ENCODE assay signal across 12 mouse cellular contexts in genomic region chr7:48897539-48898163, GRCm38 (mm10). TPM values are rescaled to one million over a fixed set of nuclear protein-coding genes. Genes with fewer than 3 reads are reported as not detected.
DNase-seq lines count a peak whose midpoint lies in the region; ATAC-seq and TF ChIP-seq lines count a peak whose summit lies in the region.
"Had no signal": no experiment of that assay in that cellular context is flagged by ENCODE, and none has a peak within 500 bp of the region (broad histone marks: within the 10 kb centered on the region; RNA-seq: fewer than 3 reads in every experiment).

No protein-coding gene starts in this region.

- DNase-seq in kidney, adult 11 months = no peak
- no peak for DNase-seq in left cerebral cortex, postnatal 10 days (ENCODE audit: extremely low spot score in 1 of 2, low spot score in 2 of 2)
- no peak for DNase-seq in ovary, adult 18-20 months (ENCODE audit: low spot score)
- DNase-seq: cerebellum, adult 8-10 months; thymus, postnatal 4 days had no signal

- H3K9ac ChIP-seq in kidney, embryonic 16.5 days (replicated peaks; ENCODE audit: low read length) = peak overlapping the region; percentile 36
- no peak overlapping the region for H3K9ac ChIP-seq in embryonic facial prominence, embryonic 13.5 days
- H3K9ac ChIP-seq in hindbrain, embryonic 13.5 days = peak overlapping the region; percentile 13; the same call in 1 of the 2 replicates
- no peak overlapping the region for H3K9ac ChIP-seq in midbrain, embryonic 16.5 days (ENCODE audit: low read depth, low read length)
- H3K9ac ChIP-seq in intestine, postnatal 0 days (ENCODE audit: low read depth, low read length) = no peak overlapping the region

- ATAC-seq in kidney, embryonic 16.5 days (ENCODE audit: low FRiP score, low TSS enrichment) = peak; percentile 46; the same call in 1 of the 2 replicates
- no peak for ATAC-seq in embryonic facial prominence, embryonic 13.5 days (ENCODE audit: insufficient number of reproducible peaks, insufficient read depth, low FRiP score, low TSS enrichment, low read depth)
- ATAC-seq in hindbrain, embryonic 13.5 days (ENCODE audit: low FRiP score) = no peak
- ATAC-seq in midbrain, embryonic 16.5 days = no peak
- no peak for ATAC-seq in intestine, postnatal 0 days
- ATAC-seq: lung, postnatal 0 days had no signal

- WGBS in kidney, embryonic 16.5 days = 28% methylated on average over 24 of the region's 24 CpGs
- 43% methylated on average over 24 of the region's 24 CpGs for WGBS in embryonic facial prominence, embryonic 13.5 days
- 32% methylated on average over 24 of the region's 24 CpGs for WGBS in hindbrain, embryonic 13.5 days
- 21% methylated on average over 24 of the region's 24 CpGs for WGBS in midbrain, embryonic 16.5 days
- WGBS in intestine, postnatal 0 days = 75% methylated on average over 24 of the region's 24 CpGs

- intact Hi-C loops in left cerebral cortex, postnatal 10 days (cut with DNase I) = no loop called here

- TF ChIP-seq CTCF in intestine, postnatal 0 days (IDR thresholded peaks at IDR 0.05; ENCODE audit: low read depth) = no peak

- H3K4me3 ChIP-seq in kidney, embryonic 16.5 days (ENCODE audit: low read length) = no peak overlapping the region
- H3K4me3 ChIP-seq in embryonic facial prominence, embryonic 13.5 days = no peak overlapping the region
- H3K4me3 ChIP-seq in hindbrain, embryonic 13.5 days = no peak overlapping the region
- no peak overlapping the region for H3K4me3 ChIP-seq in midbrain, embryonic 16.5 days (ENCODE audit: low read depth, low read length)
- H3K4me3 ChIP-seq in intestine, postnatal 0 days (ENCODE audit: low read depth, low read length) = no peak overlapping the region

- H3K27ac ChIP-seq in kidney, embryonic 16.5 days (ENCODE audit: low read length) = peak overlapping the region; percentile 54
- H3K27ac ChIP-seq in embryonic facial prominence, embryonic 13.5 days = no peak overlapping the region
- peak overlapping the region; percentile 48; the same call in 1 of the 2 replicates for H3K27ac ChIP-seq in hindbrain, embryonic 13.5 days
- H3K27ac ChIP-seq in midbrain, embryonic 16.5 days (ENCODE audit: low read length) = no peak overlapping the region
- H3K27ac ChIP-seq in intestine, postnatal 0 days (ENCODE audit: low read depth, low read length) = no peak overlapping the region

- H3K27me3 ChIP-seq in kidney, embryonic 16.5 days (ENCODE audit: insufficient read depth, low read length) = 0 out of 2 replicates have a peak, but pooled peaks cover 5% of the 10 kb centered on the region
- H3K27me3 ChIP-seq in embryonic facial prominence, embryonic 13.5 days = peaks cover 32% of the 10 kb centered on the region
- peaks cover 29% of the 10 kb centered on the region for H3K27me3 ChIP-seq in hindbrain, embryonic 13.5 days
- H3K27me3 ChIP-seq in midbrain, embryonic 16.5 days (ENCODE audit: control insufficient read depth, insufficient read depth, low read depth, low read length) = 0 out of 2 replicates have a peak, but pooled peaks cover 3% of the 10 kb centered on the region
- H3K27me3 ChIP-seq in intestine, postnatal 0 days (replicated peaks; ENCODE audit: control insufficient read depth, insufficient read depth, low read length) = no peaks in the 10 kb centered on the region

- no peaks in the 10 kb centered on the region for H3K36me3 ChIP-seq in kidney, embryonic 16.5 days (ENCODE audit: insufficient read depth, low read length)
- no peaks in the 10 kb centered on the region for H3K36me3 ChIP-seq in embryonic facial prominence, embryonic 13.5 days
- H3K36me3 ChIP-seq in hindbrain, embryonic 13.5 days = no peaks in the 10 kb centered on the region
- no peaks in the 10 kb centered on the region for H3K36me3 ChIP-seq in midbrain, embryonic 16.5 days (ENCODE audit: control insufficient read depth, insufficient read depth, low read length)
- no peaks in the 10 kb centered on the region for H3K36me3 ChIP-seq in intestine, postnatal 0 days (ENCODE audit: control insufficient read depth, insufficient read depth)

- peak overlapping the region; percentile 39 for H3K4me2 ChIP-seq in kidney, embryonic 16.5 days (replicated peaks; ENCODE audit: low read depth, low read length)
- H3K4me2 ChIP-seq in embryonic facial prominence, embryonic 13.5 days = peak overlapping the region; percentile 27; the same call in 1 of the 2 replicates
- 0 out of 2 replicates have a peak overlapping the region, but pooled peaks have one; percentile 9 for H3K4me2 ChIP-seq in hindbrain, embryonic 13.5 days
- peak overlapping the region; percentile 7; the same call in 1 of the 2 replicates for H3K4me2 ChIP-seq in midbrain, embryonic 16.5 days (ENCODE audit: low read length)
- H3K4me2 ChIP-seq in intestine, postnatal 0 days (replicated peaks; ENCODE audit: low read depth) = no peak overlapping the region

- peaks cover 19% of the 10 kb centered on the region for H3K4me1 ChIP-seq in kidney, embryonic 16.5 days (ENCODE audit: insufficient read depth, low read length)
- H3K4me1 ChIP-seq in embryonic facial prominence, embryonic 13.5 days = peaks cover 16% of the 10 kb centered on the region
- H3K4me1 ChIP-seq in hindbrain, embryonic 13.5 days (replicated peaks) = peaks cover 37% of the 10 kb centered on the region
- peaks cover 11% of the 10 kb centered on the region for H3K4me1 ChIP-seq in midbrain, embryonic 16.5 days (ENCODE audit: control insufficient read depth, insufficient read depth, low read length)
- H3K4me1 ChIP-seq in intestine, postnatal 0 days (replicated peaks; ENCODE audit: control insufficient read depth, insufficient read depth, low read length) = no peaks in the 10 kb centered on the region

- H3K9me3 ChIP-seq in kidney, embryonic 16.5 days (ENCODE audit: low read length) = no peaks in the 10 kb centered on the region
- H3K9me3 ChIP-seq in embryonic facial prominence, embryonic 13.5 days = no peaks in the 10 kb centered on the region
- no peaks in the 10 kb centered on the region for H3K9me3 ChIP-seq in hindbrain, embryonic 13.5 days
- H3K9me3 ChIP-seq in midbrain, embryonic 16.5 days (replicated peaks; ENCODE audit: control insufficient read depth, low read length, poor library complexity, severe bottlenecking) = no peaks in the 10 kb centered on the region
- no peaks in the 10 kb centered on the region for H3K9me3 ChIP-seq in intestine, postnatal 0 days (ENCODE audit: control insufficient read depth)

RNA-seq across cellular contexts. Expression of gene Nav2, which starts 10.9 kb away (rescaled TPM):
- 22.6 and 32.8 TPM in 2 replicates for polyA plus RNA-seq in kidney, embryonic 16.5 days (2015; fragmentation: Nextera tagmentation; extraction: Ambion mirVana)
- 22.1 and 22.4 TPM in 2 replicates for polyA plus RNA-seq in embryonic facial prominence, embryonic 13.5 days (2015; fragmentation: Nextera tagmentation; extraction: Ambion mirVana)
- 22.4 and 24.2 TPM in 2 replicates for polyA plus RNA-seq in hindbrain, embryonic 13.5 days (2015; fragmentation: Nextera tagmentation; extraction: Ambion mirVana)
- 21.5 and 23.6 TPM in 2 replicates for polyA plus RNA-seq in midbrain, embryonic 16.5 days (2015; fragmentation: Nextera tagmentation; extraction: Ambion mirVana)
- total RNA-seq in left cerebral cortex, postnatal 10 days (2021) = 100 to 1,000 TPM; 116 to 131 TPM
- polyA plus RNA-seq in intestine, postnatal 0 days (2015; fragmentation: Nextera tagmentation; extraction: Ambion mirVana) = 5.8 and 8.4 TPM in 2 replicates

RNA-seq across cellular contexts. Expression of gene E2f8, which starts 16.3 kb away (rescaled TPM):
- polyA plus RNA-seq in kidney, embryonic 16.5 days (2015; fragmentation: Nextera tagmentation; extraction: Ambion mirVana) = 16.5 and 22.4 TPM in 2 replicates
- polyA plus RNA-seq in embryonic facial prominence, embryonic 13.5 days (2015; fragmentation: Nextera tagmentation; extraction: Ambion mirVana) = 15.7 and 17.3 TPM in 2 replicates
- polyA plus RNA-seq in hindbrain, embryonic 13.5 days (2015; fragmentation: Nextera tagmentation; extraction: Ambion mirVana) = 3.4 and 4.0 TPM in 2 replicates
- 1.5 and 1.7 TPM in 2 replicates for polyA plus RNA-seq in midbrain, embryonic 16.5 days (2015; fragmentation: Nextera tagmentation; extraction: Ambion mirVana)
- total RNA-seq in left cerebral cortex, postnatal 10 days (2021) = 1 to 10 TPM; 1.0 to 1.3 TPM
- polyA plus RNA-seq in intestine, postnatal 0 days (2015; fragmentation: Nextera tagmentation; extraction: Ambion mirVana) = 15.7 and 18.1 TPM in 2 replicates

RNA-seq across cellular contexts. Expression of gene Csrp3, which starts 49.8 kb away (rescaled TPM):
- 4.2 and 5.0 TPM in 2 replicates for polyA plus RNA-seq in kidney, embryonic 16.5 days (2015; fragmentation: Nextera tagmentation; extraction: Ambion mirVana)
- 3.6 and 6.4 TPM in 2 replicates for polyA plus RNA-seq in embryonic facial prominence, embryonic 13.5 days (2015; fragmentation: Nextera tagmentation; extraction: Ambion mirVana)
- 1.4 and 2.2 TPM in 2 replicates for polyA plus RNA-seq in hindbrain, embryonic 13.5 days (2015; fragmentation: Nextera tagmentation; extraction: Ambion mirVana)
- polyA plus RNA-seq in midbrain, embryonic 16.5 days (2015; fragmentation: Nextera tagmentation; extraction: Ambion mirVana) = 0.25 TPM in 1 of 2 replicates, not detected in the other
- total RNA-seq in left cerebral cortex, postnatal 10 days (2021) = not detected
- polyA plus RNA-seq in intestine, postnatal 0 days (2015; fragmentation: Nextera tagmentation; extraction: Ambion mirVana) = 5.0 and 5.8 TPM in 2 replicates
- total RNA-seq: left cerebral cortex, adult 18-20 months had no signal

Comparison
In these comparisons a context has a peak if more than half of its experiments do, and no peak if none do; other contexts are left out.
1. H3K27ac ChIP-seq: peak in kidney, embryonic 16.5 days (single experiment) and hindbrain, embryonic 13.5 days (single experiment); none in embryonic facial prominence, embryonic 13.5 days (single experiment), midbrain, embryonic 16.5 days (single experiment) and intestine, postnatal 0 days (single experiment).
2. H3K9ac ChIP-seq: peak in kidney, embryonic 16.5 days (single experiment) and hindbrain, embryonic 13.5 days (single experiment); none in embryonic facial prominence, embryonic 13.5 days (single experiment), midbrain, embryonic 16.5 days (single experiment) and intestine, postnatal 0 days (single experiment).